Mouse (Mus musculus): ENCODE results near the gene Taf10. TPM values are rescaled to one million over a fixed set of nuclear protein-coding genes. Genes with fewer than 3 reads are reported as not detected.
"Not testable (repeated sequence)": the region's sequence is repeated elsewhere in the genome, so short reads cannot be mapped to it uniquely, and the experiment has no call there.

The Taf10 gene
- polyA plus RNA-seq, 1 experiment from 2014 or later, result 84.8 TPM

- peak; percentile 22; the same call in 1 of the 2 replicates for ATAC-seq (ENCODE audit: low read depth)
- Histone ChIP-seq H3K4me2 (ENCODE audit: low read depth, low read length) (peak overlapping the region; percentile 61), H3K9me3 (replicated peaks; ENCODE audit: control insufficient read depth, low read length) (no peaks in the 10 kb centered on the region), H3K27me3 (ENCODE audit: control insufficient read depth, insufficient read depth, low read depth, low read length) (peaks cover 14% of the 10 kb centered on the region), H3K27ac (ENCODE audit: low read length) (no peak overlapping the region), H3K36me3 (ENCODE audit: control insufficient read depth, insufficient read depth) (no peaks in the 10 kb centered on the region; the same call in 1 of the 2 replicates), H3K4me3 (ENCODE audit: low read depth, low read length) (peak overlapping the region; percentile 42), H3K9ac (ENCODE audit: low read depth, low read length) (no peak overlapping the region), H3K4me1 (ENCODE audit: control insufficient read depth, low read depth, low read length) (no peaks in the 10 kb centered on the region; the same call in 1 of the 2 replicates)
- WGBS (ENCODE audit: insufficient replicate concordance), result 15% methylated on average over 55 of the region's 55 CpGs
These were observed 18.5 kb upstream of the Taf10 start for GRCm38 (mm10) chr7:105762517-105763270.

- H3K4me2 ChIP-seq (ENCODE audit: low read depth, low read length), result peak overlapping the region; percentile 61
- no peak overlapping the region for H3K27ac ChIP-seq (ENCODE audit: low read length)
- peak overlapping the region; percentile 42 for H3K4me3 ChIP-seq (ENCODE audit: low read depth, low read length)
- H3K4me1 ChIP-seq (ENCODE audit: control insufficient read depth, low read depth, low read length), result no peaks in the 10 kb centered on the region; the same call in 1 of the 2 replicates
- H3K36me3 ChIP-seq (ENCODE audit: control insufficient read depth, insufficient read depth), result no peaks in the 10 kb centered on the region; the same call in 1 of the 2 replicates
- peaks cover 14% of the 10 kb centered on the region for H3K27me3 ChIP-seq (ENCODE audit: control insufficient read depth, insufficient read depth, low read depth, low read length)
- 17% methylated on average over 51 of the region's 51 CpGs for WGBS (ENCODE audit: insufficient replicate concordance)
- peak; percentile 62 for ATAC-seq (ENCODE audit: low read depth)
- no peak overlapping the region for H3K9ac ChIP-seq (ENCODE audit: low read depth, low read length)
- no peaks in the 10 kb centered on the region for H3K9me3 ChIP-seq (replicated peaks; ENCODE audit: control insufficient read depth, low read length)
These were observed 17.8 kb upstream of the Taf10 start for GRCm38 (mm10) chr7:105761813-105762484.

- Histone ChIP-seq H3K27me3 (ENCODE audit: control insufficient read depth, insufficient read depth, low read depth, low read length) (no peaks in the 10 kb centered on the region), H3K27ac (ENCODE audit: low read length) (no peak overlapping the region), H3K4me2 (ENCODE audit: low read depth, low read length) (no peak overlapping the region), H3K36me3 (ENCODE audit: control insufficient read depth, insufficient read depth) (peaks cover 4% of the 10 kb centered on the region; the same call in 1 of the 2 replicates), H3K9ac (ENCODE audit: low read depth, low read length) (no peak overlapping the region), H3K4me3 (ENCODE audit: low read depth, low read length) (no peak overlapping the region), H3K9me3 (replicated peaks; ENCODE audit: control insufficient read depth, low read length) (no peaks in the 10 kb centered on the region), H3K4me1 (ENCODE audit: control insufficient read depth, low read depth, low read length) (peaks cover 15% of the 10 kb centered on the region)
- ATAC-seq (ENCODE audit: low read depth), result no peak
- 77% methylated on average over 10 of the region's 10 CpGs for WGBS (ENCODE audit: insufficient replicate concordance)
These were observed 9.1 kb upstream of the Taf10 start for GRCm38 (mm10) chr7:105753281-105753680.

GRCm38 (mm10) chr7:105752716-105753115 is 8.6 kb upstream of the Taf10 start:
- H3K36me3 ChIP-seq (ENCODE audit: control insufficient read depth, insufficient read depth), result peaks cover 7% of the 10 kb centered on the region; the same call in 1 of the 2 replicates
- no peak overlapping the region for H3K9ac ChIP-seq (ENCODE audit: low read depth, low read length)
- no peak for ATAC-seq (ENCODE audit: low read depth)
- whole genome bisulfite sequencing (ENCODE audit: insufficient replicate concordance), result 60% methylated on average over 2 of the region's 2 CpGs
- H3K9me3 ChIP-seq (replicated peaks; ENCODE audit: control insufficient read depth, low read length), result no peaks in the 10 kb centered on the region
- no peak overlapping the region for H3K4me3 ChIP-seq (ENCODE audit: low read depth, low read length)
- H3K27ac ChIP-seq (ENCODE audit: low read length), result no peak overlapping the region
- H3K27me3 ChIP-seq (ENCODE audit: control insufficient read depth, insufficient read depth, low read depth, low read length), result no peaks in the 10 kb centered on the region
- H3K4me1 ChIP-seq (ENCODE audit: control insufficient read depth, low read depth, low read length), result peaks cover 15% of the 10 kb centered on the region
- H3K4me2 ChIP-seq (ENCODE audit: low read depth, low read length), result no peak overlapping the region

GRCm38 (mm10) chr7:105751491-105752433 is 7.6 kb upstream of the Taf10 start, which contains the start of gene Tpp1:
Gene Tpp1 (minus strand): TSS chr7:105752235.
- 18% methylated on average over 20 of the region's 20 CpGs for WGBS (ENCODE audit: insufficient replicate concordance)
- peak within 1 kb of the TSS; percentile 82 for H3K4me3 ChIP-seq (ENCODE audit: low read depth, low read length)
- peak; percentile 92 for ATAC-seq (ENCODE audit: low read depth)
- no peaks in the 10 kb centered on the region for H3K9me3 ChIP-seq (replicated peaks; ENCODE audit: control insufficient read depth, low read length)
- H3K27me3 ChIP-seq (ENCODE audit: control insufficient read depth, insufficient read depth, low read depth, low read length), result no peaks in the 10 kb centered on the region
- H3K9ac ChIP-seq (ENCODE audit: low read depth, low read length), result peak within 1 kb of the TSS; percentile 89
- H3K36me3 ChIP-seq (ENCODE audit: control insufficient read depth, insufficient read depth), result peaks cover 7% of the 10 kb centered on the region; the same call in 1 of the 2 replicates
- peak within 1 kb of the TSS; percentile 94 for H3K4me2 ChIP-seq (ENCODE audit: low read depth, low read length)
- H3K27ac ChIP-seq (ENCODE audit: low read length), result peak within 1 kb of the TSS; percentile 65
- peaks cover 15% of the 10 kb centered on the region for H3K4me1 ChIP-seq (ENCODE audit: control insufficient read depth, low read depth, low read length)

- H3K4me1 ChIP-seq (ENCODE audit: control insufficient read depth, low read depth, low read length), result peaks cover 32% of the 10 kb centered on the region
- no peak overlapping the region for H3K4me3 ChIP-seq (ENCODE audit: low read depth, low read length)
- H3K27me3 ChIP-seq (ENCODE audit: control insufficient read depth, insufficient read depth, low read depth, low read length), result no peaks in the 10 kb centered on the region
- WGBS (ENCODE audit: insufficient replicate concordance), result 68% methylated on average over 2 of the region's 2 CpGs
- H3K27ac ChIP-seq (ENCODE audit: low read length), result no peak overlapping the region
- no peak overlapping the region for H3K4me2 ChIP-seq (ENCODE audit: low read depth, low read length)
- ATAC-seq (ENCODE audit: low read depth), result no peak
- peaks cover 7% of the 10 kb centered on the region; the same call in 1 of the 2 replicates for H3K36me3 ChIP-seq (ENCODE audit: control insufficient read depth, insufficient read depth)
- no peaks in the 10 kb centered on the region for H3K9me3 ChIP-seq (replicated peaks; ENCODE audit: control insufficient read depth, low read length)
- H3K9ac ChIP-seq (ENCODE audit: low read depth, low read length), result no peak overlapping the region
These were observed 3.6 kb upstream of the Taf10 start for GRCm38 (mm10) chr7:105747776-105748175.

- peak overlapping the region; percentile 92 for H3K4me3 ChIP-seq (ENCODE audit: low read depth, low read length)
- H3K4me1 ChIP-seq (ENCODE audit: control insufficient read depth, low read depth, low read length), result peaks cover 29% of the 10 kb centered on the region
- 28% methylated on average over 20 of the region's 20 CpGs for whole genome bisulfite sequencing (ENCODE audit: insufficient replicate concordance)
- H3K27me3 ChIP-seq (ENCODE audit: control insufficient read depth, insufficient read depth, low read depth, low read length); H3K9me3 ChIP-seq (replicated peaks; ENCODE audit: control insufficient read depth, low read length); ATAC-seq (ENCODE audit: low read depth): not testable (repeated sequence)
- peak overlapping the region; percentile 90 for H3K4me2 ChIP-seq (ENCODE audit: low read depth, low read length)
- peak overlapping the region; percentile 83; the same call in 1 of the 2 replicates for H3K27ac ChIP-seq (ENCODE audit: low read length)
- H3K9ac ChIP-seq (ENCODE audit: low read depth, low read length), result peak overlapping the region; percentile 88
- H3K36me3 ChIP-seq (ENCODE audit: control insufficient read depth, insufficient read depth), result peaks cover 26% of the 10 kb centered on the region
These were observed 775 bp downstream of the Taf10 start for GRCm38 (mm10) chr7:105743246-105743925.

All from liver, embryonic 16.5 days (tissue).